Mouse (Mus musculus): ENCODE results near the gene Elob.

The Elob gene

GRCm38 (mm10) chr17:23829064-23829619, at the start of gene Elob:
Gene Elob, minus strand, starts transcription at chr17:23829136.
- peak; percentile 90 for DNase-seq

DNA sequence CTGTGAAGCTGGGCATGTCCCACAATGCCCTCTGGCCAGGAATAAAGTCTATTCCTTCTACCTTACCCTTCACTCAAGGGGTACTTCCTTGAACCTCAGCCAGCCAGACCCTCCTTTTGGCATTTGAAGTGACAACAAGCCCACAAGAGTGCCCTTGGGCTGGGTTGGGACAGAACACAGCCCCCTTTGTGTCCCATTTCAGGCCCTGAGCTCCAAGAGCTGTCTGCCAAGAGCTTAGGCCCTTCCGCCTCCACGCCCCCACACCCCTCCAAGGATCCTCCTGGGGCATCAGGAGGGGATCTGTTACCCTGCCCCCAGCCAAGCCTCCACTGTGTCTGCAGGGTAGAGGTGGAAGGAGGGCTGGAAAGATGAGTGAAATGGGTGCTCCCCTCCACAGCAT, 48.2 kb upstream of the Elob start:
- no peak for DNase-seq

DNA sequence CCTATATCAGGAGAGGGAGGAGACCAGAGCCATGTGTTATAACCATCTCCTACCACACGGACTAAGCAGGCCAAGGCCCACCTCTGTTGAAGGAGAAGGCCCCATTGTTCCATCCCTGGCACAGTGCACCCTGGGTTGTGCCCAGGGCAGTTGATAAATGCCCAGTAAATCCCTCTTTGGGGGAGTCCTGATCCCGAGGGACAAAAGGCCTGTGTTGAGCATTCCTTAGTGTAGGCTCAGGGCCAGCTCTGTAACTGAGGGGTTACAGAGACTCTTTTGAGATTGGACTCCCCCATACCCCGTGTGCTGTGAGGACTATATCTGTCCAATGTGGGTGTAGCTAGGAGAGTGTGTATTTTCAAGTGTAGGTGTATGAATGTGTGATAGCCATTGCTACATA, 47.8 kb upstream of the Elob start:
- no peak for DNase-seq

DNA sequence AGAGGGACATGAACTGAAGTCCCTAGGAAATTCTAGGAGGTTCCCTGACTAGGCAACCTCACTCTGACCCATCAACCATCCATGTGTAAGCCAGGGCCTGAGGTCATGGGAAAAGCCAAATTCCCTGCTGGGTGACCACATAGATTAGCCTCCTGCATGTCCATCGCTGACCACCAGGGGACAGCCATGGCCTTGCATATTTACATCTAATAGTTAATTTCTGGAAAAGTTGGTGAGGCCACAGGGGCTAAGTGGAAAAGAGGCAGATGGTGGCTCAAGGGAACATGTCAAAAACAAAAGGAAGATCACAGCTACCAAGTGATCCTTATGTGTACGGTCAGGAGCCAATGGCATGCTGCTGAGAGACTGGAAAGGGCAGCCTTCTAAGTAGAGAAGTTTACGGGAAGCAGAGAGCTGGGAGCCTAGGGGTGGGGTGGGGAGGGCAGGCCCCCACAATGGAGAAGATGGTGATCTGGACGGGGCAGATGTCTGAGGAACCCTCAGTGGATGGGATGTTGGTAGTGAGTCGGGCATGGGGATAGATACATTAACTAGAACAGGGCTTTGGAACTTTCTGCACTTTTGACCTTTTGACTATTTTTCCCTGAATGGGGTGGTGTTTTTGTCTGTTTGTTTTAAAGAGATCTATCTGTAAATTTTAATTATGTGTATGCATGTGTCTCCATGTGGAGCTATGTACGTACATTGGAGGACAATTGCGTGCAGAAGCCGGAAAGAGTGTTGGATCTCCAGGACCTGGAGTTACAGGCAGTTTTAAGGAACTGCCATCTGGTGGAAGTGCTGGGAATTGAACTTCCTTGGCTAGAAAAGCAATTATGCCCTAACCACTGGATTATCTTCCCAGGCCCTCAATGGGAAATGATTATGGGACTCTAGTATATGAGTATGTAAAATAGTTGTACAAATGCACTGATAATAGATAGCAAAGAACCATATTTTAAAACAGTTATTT, 45.2 kb upstream of the Elob start:
- peak; percentile 65 for DNase-seq

DNA sequence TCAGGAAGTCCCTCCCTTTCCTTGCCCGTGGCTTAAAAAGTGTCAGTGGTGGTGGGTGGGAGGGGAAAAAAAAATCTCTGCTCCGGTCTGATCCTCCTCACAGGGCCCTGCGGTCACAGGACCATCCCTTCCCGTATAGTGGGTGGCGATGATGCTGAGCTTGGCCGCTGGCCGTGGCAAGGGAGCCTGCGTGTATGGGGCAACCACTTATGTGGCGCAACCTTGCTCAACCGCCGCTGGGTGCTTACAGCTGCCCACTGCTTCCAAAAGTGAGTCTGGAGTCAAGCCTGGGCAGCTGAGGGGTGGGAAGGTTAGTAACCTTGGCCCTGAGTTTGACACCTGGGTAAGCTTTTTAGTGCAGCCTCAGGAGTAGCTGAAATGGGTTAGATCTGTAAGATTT, 39.6 kb upstream of the Elob start:
- DNase-seq, result no peak

DNA sequence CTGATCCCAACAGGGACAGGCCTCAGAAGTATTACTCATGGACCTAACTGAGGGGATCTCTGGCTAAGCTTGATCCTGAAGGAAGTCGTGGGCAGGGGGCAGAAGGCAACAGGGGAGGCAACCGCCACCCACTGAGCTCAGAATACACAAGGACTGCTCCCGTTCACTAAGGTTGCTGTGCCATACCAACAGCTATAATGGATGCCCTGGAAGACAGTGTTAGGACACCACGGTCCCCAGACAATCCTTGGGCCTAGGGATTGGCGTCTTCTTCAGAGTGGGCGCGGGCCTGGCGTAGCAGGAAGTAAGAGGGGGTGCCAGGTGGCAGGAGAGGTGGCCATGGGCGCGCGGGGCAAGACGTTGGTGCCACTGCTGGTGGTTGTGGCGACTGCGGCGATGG, 38.8 kb upstream of the Elob start, which contains the start of gene Prss21:
Prss21 (plus strand) TSS at position 301 of the 400 bp plus-strand sequence.
- no peak for DNase-seq

DNA sequence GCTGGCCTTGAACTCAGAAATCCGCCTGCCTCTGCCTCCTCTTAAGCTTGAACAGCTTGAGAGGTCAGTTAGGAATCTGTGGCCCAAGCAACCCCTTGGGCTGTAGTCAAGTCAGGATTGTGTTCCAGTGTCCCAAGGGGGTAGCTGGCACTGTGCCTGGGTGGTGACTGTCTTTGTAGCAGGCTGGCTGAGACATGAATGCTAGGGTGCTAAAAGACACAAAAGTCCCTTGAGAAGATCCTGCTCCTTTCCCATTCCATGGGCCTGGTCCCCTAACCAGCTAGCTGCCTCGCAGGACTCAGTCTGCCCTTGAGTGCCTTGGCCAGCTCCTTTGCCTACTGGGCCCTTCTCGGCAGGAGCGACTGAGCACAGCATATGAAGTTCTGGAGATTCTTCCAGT, 34.0 kb upstream of the Elob start:
- DNase-seq, result no peak

- DNase-seq, result no peak
These were observed 29.0 kb upstream of the Elob start for GRCm38 (mm10) chr17:23857913-23858312.

DNA sequence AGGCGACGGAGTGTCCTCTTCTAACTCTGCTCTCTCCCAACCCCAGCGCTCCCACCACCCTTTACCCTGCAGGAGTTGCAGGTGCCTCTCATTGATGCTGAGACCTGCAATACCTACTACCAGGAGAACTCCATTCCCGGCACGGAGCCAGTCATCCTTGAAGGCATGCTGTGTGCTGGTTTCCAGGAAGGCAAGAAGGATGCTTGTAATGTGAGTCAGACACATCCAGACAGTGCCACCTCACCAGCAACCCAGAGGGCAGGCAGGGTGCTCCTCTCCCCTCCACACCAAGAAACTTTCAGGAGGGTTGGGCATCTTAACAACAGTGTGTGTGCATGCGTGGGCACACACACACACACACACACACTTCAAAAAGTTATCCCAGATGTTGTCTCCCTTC, 28.3 kb upstream of the Elob start:
- no peak for DNase-seq

GRCm38 (mm10) chr17:23854229-23854765, 25.4 kb upstream of the Elob start:
- DNase-seq, result no peak

DNA sequence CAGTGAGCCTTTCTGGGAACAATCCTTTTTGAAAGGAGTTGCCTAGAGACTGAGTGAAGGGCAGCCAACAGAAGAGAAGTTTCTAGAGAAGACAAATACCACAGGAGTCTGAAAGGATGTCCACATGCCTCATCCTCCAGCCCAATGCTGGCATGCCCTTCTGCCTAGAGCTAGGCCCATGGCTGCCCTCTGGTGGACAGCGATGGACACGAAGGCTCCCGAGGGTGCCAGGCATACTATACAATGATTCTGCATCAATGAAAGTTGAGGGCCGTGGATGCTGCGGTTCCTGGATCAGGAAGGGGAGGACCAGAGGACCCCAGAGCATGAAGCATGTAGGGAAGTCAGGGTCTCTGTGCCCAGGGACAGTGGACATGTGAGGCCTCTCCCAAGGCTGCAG, 24.4 kb upstream of the Elob start:
- peak; percentile 59 for DNase-seq

DNA sequence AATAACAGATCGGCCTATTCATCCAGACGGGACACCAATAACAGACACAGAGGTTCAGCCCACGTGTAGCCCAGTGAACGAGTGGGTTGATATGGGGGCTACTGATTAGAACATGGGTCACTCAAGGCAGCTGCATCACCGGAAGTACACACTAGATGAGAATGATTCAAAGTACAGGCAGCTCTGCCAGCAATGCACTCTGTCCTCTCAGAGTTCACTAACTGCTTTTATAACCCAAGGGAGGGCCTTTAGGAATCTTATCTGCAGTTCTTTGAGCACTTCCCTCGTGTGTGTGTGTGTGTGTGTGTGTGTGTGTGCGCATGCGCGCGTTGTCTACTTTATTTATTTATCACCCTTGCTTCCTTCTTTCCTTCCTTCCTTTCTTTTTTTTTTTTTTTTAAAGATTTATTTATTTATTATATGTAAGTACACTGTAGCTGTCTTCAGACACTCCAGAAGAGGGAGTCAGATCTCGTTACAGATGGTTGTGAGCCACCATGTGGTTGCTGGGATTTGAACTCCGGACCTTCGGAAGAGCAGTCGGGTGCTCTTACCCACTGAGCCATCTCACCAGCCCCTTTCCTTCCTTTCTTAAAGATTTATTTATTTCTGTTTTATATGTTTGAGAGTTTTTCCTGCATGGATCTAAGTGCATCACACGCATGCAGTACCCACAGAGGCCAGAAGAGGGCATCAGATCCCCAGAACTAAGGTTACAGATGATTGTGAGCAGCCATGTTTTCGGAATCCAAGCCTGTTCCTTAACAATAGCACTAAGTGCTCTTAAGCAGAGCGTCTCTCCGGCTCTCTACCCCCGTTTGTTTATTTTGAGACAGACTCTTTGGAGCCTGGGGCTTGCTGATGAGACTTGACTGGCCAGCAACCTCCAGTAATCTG, 22.2 kb upstream of the Elob start:
- peak; percentile 74 for DNase-seq

DNA sequence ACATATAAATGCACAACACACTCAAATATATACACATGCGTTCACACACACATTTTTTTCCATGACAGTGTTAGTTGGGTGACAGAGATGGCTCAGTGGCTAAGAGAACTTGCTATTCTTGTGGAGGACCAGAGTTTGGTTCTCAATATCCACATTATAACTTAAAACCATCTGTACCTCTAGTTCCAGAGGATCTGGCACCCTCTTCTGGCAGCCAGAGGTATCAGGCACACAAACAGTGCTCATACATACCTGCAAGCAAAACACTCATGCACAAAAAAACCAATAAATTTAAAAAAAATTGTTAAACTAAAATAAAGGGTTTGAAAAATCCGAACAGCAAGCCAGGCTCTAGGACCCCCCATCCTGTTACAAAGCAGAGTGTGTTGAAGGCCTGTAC, 21.1 kb upstream of the Elob start:
- no peak for DNase-seq

- peak; percentile 55 for DNase-seq
These were observed 14.9 kb upstream of the Elob start, which contains the start of the genes Prss32 and Prss41 for GRCm38 (mm10) chr17:23843812-23844273. Gene Prss32, plus strand, starts transcription at chr17:23843855. Gene Prss41, minus strand, starts transcription at chr17:23844172.

DNA sequence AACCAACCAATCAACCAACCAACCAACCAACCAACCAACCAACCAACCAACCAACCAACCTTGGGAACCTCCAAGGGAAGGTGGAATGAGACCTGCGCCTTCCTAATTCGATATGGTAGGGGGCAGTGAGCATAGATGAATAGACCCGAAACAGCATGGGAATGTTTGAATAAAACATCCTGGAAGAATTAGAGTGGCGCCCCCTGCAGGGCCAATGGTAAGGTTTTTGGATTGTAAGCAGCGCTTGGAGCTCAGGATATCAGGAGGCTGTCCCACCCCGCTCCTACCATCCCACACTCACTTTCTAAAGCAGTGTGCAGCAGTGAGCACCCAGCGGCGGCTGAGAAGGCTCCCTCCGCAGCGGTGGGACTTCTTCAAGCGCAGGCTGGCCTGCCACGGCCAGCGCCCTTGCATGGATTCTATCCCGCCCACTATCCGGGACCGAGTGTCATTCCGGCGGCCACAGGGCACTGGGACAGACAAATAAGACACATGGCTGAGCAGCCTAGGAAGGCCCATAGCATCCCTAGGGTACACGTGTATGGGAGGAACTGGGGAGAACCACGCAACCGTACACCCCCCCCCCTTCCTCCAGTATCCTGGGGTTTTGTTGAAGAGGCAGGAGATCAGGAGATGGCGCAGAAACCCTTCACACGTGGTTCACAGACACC, 14.3 kb upstream of the Elob start:
- no peak for DNase-seq

GRCm38 (mm10) chr17:23841145-23841544, 12.2 kb upstream of the Elob start:
- peak; percentile 75 for DNase-seq

GRCm38 (mm10) chr17:23836006-23836575, 7.2 kb upstream of the Elob start, which contains the start of gene Prss33:
Gene Prss33, minus strand, starts transcription at chr17:23836056.
- DNase-seq, result no peak

- no peak for DNase-seq
These were observed 2.3 kb upstream of the Elob start for GRCm38 (mm10) chr17:23831201-23831600.

GRCm38 (mm10) chr17:23828271-23829001, 500 bp downstream of the Elob start:
- peak; percentile 65 for DNase-seq

- no peak for DNase-seq
These were observed 3.3 kb downstream of the Elob start for GRCm38 (mm10) chr17:23825591-23825990.

GRCm38 (mm10) chr17:23823614-23824013, 5.3 kb downstream of the Elob start:
- DNase-seq, result no peak

Data from kidney, adult 9 months (tissue).